Mouse (Mus musculus) thymus, postnatal 0 days (tissue): ENCODE data around the gene Bcl2. TPM values are rescaled to one million over a fixed set of nuclear protein-coding genes. Genes with fewer than 3 reads are reported as not detected.
A peak's percentile ranks its signal among the peaks of the same experiment; 100 is the strongest.
"Not testable (repeated sequence)": the region's sequence is repeated elsewhere in the genome, so short reads cannot be mapped to it uniquely, and the experiment has no call there.

Experiments
- DNase-seq: peaks from one replicate; pipeline ENCODE4 v3.0.0-alpha.2; 2015; ENCODE audit warnings: low spot score
- polyA plus RNA-seq: library from polyadenylated mRNA; unstranded; fragments of >200 nt; fragmentation: Nextera tagmentation; extraction: Ambion mirVana; gene quantifications from 2 replicates; pipeline ENCODE4 v1.2.1, GENCODE M21; 2015

Bcl2 gene
- 17.4 and 24.9 TPM in 2 replicates for polyA plus RNA-seq

DNA sequence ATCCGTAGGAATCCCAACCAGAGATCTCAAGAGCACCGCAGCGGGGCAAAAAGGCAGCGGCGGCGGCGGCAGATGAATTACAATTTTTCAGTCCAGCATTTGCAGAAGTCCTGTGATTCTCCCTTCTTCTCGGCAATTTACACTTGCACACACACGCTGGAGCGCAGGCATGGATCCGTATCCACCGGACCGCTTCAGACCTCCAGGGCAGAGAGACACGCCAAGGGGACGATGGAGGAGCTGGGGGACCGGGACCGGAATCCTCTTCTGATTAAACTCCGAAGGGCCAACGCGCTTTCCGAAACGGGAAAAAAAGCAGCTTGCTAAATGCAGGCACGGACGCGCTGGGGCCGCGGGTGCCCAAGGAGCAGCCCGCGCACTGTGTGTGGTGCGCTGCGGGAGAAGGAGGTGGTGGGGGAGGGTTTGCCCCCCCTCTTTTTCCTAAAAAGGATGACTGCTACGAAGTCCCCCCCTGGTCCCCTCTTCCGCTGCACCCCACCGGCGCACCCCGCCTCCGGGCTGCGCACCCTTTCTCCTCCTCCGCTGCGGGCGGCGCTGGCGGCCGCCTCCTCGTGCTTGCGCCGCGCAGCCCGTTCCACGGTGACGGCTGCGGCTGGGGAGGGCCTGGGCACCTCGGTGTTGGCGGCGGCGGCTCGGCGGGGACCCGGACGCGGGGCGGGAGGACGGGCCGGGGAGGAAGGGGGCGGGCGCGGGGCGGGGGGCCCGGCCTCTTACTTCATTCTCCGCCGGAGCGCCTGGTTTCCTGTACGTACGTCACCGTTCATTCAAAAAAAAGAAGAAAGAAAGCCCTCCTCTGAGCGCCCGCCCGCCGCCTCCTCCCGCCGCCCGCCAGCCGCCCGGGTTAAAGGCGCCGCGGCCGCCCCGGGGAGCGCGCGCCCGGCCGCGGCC lies at the start of gene Bcl2:
Bcl2 (minus strand) TSS at position 654 of the 909 bp plus-strand sequence.
- peak; percentile 89 for DNase-seq

DNA sequence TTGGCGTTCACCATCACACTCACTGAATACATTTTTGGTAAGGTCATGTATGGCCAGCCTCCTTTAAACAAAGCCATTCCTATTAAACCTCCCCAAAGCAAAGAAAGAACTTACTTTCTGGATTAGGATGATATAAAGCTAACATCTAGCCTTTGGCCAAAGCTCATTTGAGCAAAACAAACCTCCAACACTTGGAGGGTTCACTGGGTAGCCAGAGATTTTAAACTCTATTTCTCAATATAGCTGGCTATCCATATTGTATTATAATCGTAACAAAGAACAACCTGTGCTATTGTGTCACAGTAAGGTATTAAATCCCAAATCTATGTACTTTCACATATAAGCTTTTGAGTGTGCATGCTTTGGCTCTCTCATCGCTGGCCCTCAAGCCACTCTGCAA lies 46.7 kb upstream of the Bcl2 start:
- DNase-seq = no peak

DNA sequence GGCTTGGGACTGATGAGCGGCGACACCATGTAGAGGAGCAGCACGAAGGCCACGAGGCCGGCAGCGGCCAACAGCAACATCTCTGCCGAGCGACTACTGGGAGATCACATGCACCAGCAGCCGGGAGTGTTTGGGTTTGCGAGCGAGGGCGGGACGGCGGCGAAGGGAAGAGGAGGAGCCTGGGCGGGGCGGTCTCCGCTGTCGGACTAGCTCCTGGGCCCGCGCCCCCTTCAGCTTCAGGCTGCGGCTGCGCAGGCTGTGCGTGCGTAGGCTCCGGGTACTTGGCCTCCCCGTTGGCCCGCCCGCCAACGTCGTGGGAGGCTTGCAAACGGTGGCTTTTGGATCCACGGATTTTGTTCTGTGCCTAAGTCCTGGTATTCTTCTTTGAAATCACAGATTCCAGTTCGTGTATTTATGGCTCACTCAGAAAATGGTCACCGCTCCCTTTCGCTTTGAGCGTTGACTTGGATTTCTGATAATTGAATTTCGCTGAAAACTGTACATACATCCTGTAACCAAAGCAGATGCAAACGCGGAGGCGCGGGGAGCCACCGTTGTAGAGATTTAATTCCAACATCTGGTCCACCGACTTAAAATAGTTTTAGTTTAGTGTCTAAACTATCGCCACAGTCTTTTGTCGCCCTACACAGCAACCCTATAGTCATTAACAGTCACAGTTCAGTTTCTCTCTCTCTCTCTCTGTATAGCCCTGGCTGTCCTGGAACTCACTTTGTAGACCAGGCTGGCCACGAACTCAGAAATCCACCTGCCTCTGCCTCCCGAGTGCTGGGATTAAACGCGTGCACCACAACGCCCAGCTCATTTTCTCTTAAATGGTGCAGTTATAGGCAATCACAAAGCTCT lies 45.7 kb upstream of the Bcl2 start, which contains the start of gene Kdsr:
Kdsr (minus strand) TSS at position 156 of the 864 bp plus-strand sequence.
- peak; percentile 97 for DNase-seq

DNA sequence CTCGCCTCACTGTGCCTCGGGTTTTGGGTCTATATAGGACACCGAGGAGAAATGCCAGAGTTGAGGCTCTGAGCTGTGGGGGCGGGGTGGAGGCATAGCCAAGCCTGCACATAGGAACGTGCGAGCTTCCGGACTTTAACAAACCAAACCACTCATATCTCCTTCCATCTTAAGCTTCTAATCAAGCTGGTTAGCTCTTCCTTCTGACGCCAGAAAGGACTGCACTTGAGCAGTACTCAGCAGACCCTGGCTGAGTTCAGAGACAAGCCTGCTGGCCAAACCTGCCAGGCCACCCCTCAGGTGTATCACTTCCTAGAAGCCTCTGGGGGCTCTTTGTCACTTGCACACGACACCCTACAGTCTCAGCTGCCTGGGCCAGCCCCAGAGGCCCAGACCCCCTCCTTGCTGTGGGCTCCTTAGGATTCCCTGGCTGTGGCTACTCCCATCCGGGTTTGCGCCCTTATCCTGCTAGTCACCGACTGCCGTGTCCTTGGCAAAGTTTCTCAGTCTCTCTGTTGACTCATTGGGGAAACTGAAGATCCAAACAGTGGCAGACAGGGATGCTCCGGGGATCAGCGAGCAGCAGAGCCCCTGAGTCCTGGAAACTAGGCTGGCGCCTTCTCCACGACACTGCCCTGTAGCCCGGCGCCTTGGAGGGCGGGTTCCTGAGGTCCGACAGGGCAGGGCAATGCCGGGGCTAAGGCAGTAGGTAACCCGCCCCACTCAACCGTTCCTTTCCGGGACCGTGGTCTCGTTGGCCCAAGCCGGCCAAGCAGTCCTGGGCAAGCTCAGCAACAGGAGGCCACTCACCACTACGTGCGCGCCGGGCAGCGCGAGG lies 44.9 kb upstream of the Bcl2 start:
- peak; percentile 55 for DNase-seq

DNA sequence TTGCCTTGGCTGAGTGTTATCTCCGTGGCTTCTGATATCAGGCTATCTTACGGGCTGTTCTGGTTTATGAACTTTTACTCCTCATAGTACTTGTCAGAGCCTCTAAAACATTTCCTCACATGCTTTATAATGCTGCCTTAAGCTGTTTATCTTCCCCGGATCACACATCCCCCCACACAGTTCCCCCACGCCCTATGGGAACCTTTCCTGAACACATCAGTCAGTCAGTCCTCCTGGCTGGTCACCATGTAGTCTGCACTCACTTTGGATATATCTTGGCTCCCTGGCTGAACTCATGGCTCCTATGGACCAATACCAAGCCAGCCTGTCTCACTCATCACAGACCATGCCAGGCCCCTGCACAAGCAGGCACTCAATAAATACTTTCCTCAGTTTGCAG lies 42.6 kb upstream of the Bcl2 start:
- no peak for DNase-seq

- DNase-seq = no peak
Measured at GRCm38 (mm10) chr1:106752013-106752412, 37.9 kb upstream of the Bcl2 start.

- DNase-seq = no peak
Measured at GRCm38 (mm10) chr1:106750656-106751055, 36.6 kb upstream of the Bcl2 start.

- DNase-seq = no peak
Measured at GRCm38 (mm10) chr1:106748555-106749315, 34.7 kb upstream of the Bcl2 start.

- DNase-seq = no peak
Measured at GRCm38 (mm10) chr1:106742980-106743379, 28.9 kb upstream of the Bcl2 start.

DNA sequence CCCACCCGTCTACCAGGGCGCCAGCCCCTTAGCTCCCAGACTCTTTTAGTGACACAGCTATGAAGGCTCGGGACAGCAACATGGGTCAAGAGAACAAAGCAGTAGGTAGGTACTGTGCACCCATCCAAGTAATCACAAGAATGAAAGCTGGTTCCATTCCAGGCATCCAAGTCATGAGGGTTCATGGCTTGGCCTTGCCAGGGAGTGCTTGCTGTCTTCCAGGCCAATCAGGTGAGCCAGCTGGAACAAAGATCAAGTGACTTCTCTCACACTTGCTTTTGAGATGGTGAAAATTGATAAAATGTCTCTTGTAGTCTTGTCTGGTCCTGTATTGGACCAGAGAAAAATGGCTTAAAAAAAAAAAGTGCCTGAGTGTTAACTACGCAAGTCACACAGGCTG lies 26.7 kb upstream of the Bcl2 start:
- DNase-seq = no peak

DNA sequence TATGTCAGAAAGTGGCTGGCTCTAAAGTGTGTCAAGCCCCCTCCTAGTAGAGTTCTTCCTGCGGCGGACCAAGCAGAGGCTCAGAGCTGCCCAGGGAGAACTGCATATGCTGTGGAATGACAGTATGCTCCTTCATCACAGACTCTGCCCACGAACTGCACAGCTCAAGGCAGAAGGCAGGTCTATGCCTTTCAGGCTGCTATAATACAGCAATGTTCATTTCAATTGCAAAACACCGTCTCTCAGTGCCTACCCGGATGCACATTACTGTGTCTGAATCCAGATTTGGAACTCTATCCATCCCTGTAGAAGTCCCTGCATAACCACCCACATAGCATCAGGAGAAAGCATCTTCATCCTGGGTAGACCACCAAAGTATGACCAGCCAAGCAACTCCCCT lies 25.7 kb upstream of the Bcl2 start:
- DNase-seq = no peak

DNA sequence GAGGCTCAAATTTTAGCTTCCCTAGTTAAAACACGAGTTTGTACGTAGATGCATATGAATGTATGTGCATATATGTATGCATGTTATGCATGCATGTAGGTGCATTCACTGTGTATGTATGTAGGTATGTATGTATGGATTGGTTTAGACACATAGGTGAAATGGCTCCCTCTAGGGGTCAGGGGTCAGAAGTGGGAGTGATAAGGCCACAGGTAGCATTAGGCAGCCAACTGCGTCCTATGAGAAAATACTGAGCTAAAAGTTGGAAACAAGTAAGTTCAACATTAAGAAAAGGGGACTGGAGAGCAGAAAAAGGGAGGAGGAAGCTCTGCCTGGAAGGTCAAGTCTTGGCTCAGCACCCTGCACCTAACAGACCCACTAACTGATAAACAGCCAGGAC lies 24.0 kb upstream of the Bcl2 start:
- DNase-seq = peak; percentile 72

GRCm38 (mm10) chr1:106736211-106736610 lies 22.1 kb upstream of the Bcl2 start:
- no peak for DNase-seq

GRCm38 (mm10) chr1:106735586-106735985 lies 21.5 kb upstream of the Bcl2 start:
- DNase-seq = peak; percentile 64

- no peak for DNase-seq
Measured at GRCm38 (mm10) chr1:106722061-106722460, 8.0 kb upstream of the Bcl2 start.

- not testable (repeated sequence) for DNase-seq
Measured at GRCm38 (mm10) chr1:106717736-106718135, 3.7 kb upstream of the Bcl2 start.

- DNase-seq = peak; percentile 71
Measured at GRCm38 (mm10) chr1:106717071-106717601, 3.1 kb upstream of the Bcl2 start.

- no peak for DNase-seq
Measured at GRCm38 (mm10) chr1:106716141-106716540, 2.1 kb upstream of the Bcl2 start.

GRCm38 (mm10) chr1:106715111-106716083 lies 1.3 kb upstream of the Bcl2 start:
- DNase-seq = peak; percentile 6
